Mouse (Mus musculus): ENCODE results near the gene Mpeg1.

GRCm38 (mm10) chr19:12464674-12465073 is 4.1 kb downstream of the Mpeg1 start:
- no peak for TF ChIP-seq MAX (IDR thresholded peaks at IDR 0.05; ENCODE audit: low read depth)
- no peak for TF ChIP-seq MYOG (IDR thresholded peaks at IDR 0.05; ENCODE audit: control insufficient read depth in 1 of 3, insufficient read depth in 1 of 3, insufficient read length in 2 of 3, low read depth in 2 of 3)
- TF ChIP-seq POLR2A (IDR thresholded peaks at IDR 0.05; ENCODE audit: insufficient read length, low read depth): no peak
- TF ChIP-seq CEBPB (IDR thresholded peaks at IDR 0.05; ENCODE audit: insufficient read depth, poor library complexity, severe bottlenecking): no peak
- no peak for TF ChIP-seq TCF12 (IDR thresholded peaks at IDR 0.05; ENCODE audit: insufficient read depth, poor library complexity, severe bottlenecking)
- no peak for TF ChIP-seq USF1 (IDR thresholded peaks at IDR 0.05; ENCODE audit: low read depth)
- TF ChIP-seq E2F4 (IDR thresholded peaks at IDR 0.05; ENCODE audit: insufficient read depth): no peak
- TF ChIP-seq REST (IDR thresholded peaks at IDR 0.05; ENCODE audit: insufficient read depth, insufficient read length): no peak
- no peak for TF ChIP-seq MYOD1 (IDR thresholded peaks at IDR 0.05; ENCODE audit: control insufficient read depth in 1 of 3, insufficient read length in 2 of 3, low read depth in 2 of 3)
- TF ChIP-seq TCF3 (IDR thresholded peaks at IDR 0.05; ENCODE audit: insufficient read length, low read depth): no peak

All from myocyte (in vitro differentiated cells).